Mouse (Mus musculus): ENCODE results near the gene BC025920. TPM values are rescaled to one million over a fixed set of nuclear protein-coding genes. Genes with fewer than 3 reads are reported as not detected.

Gene BC025920
- total and polyA plus RNA-seq, 3 experiments: 0.40 to 6.8 (median 4.3) TPM

- Histone ChIP-seq H3K4me1 (ENCODE audit: insufficient read depth, low read depth, low read length) (peaks cover 85% of the 10 kb centered on the region), H3K27me3 (ENCODE audit: insufficient read depth, low read length) (peaks cover 57% of the 10 kb centered on the region), H3K9me3 (replicated peaks) (no peaks in the 10 kb centered on the region), H3K4me3 (ENCODE audit: low read depth, low read length) (peak overlapping the region; percentile 72; the same call in 1 of the 2 replicates), H3K36me3 (replicated peaks) (peaks cover 6% of the 10 kb centered on the region)
- TF ChIP-seq CTCF (IDR thresholded peaks at IDR 0.05; ENCODE audit: low read depth, low read length): no peak
- no peak for TF ChIP-seq TAL1 (conservative IDR thresholded peaks at IDR 0.05; ENCODE audit: low read depth, low read length)
- no peak for TF ChIP-seq GATA1 (IDR thresholded peaks at IDR 0.05; ENCODE audit: borderline replicate concordance, low read length)
- no peak for TF ChIP-seq POLR2AphosphoS5 (IDR thresholded peaks at IDR 0.05; ENCODE audit: insufficient replicate concordance, low read depth, low read length)
- TF ChIP-seq GATA2 (IDR thresholded peaks at IDR 0.05; ENCODE audit: borderline replicate concordance, low read depth, low read length): no peak
- no peak for DNase-seq (ENCODE audit: low spot score)
- no peak for ATAC-seq (ENCODE audit: extremely low read depth, insufficient number of reproducible peaks, low FRiP score, poor library complexity, severe bottlenecking)
Measured at GRCm38 (mm10) chr10:81572133-81572671, 33.9 kb upstream of the BC025920 start.

GRCm38 (mm10) chr10:81572975-81573374, 33.1 kb upstream of the BC025920 start:
- TF ChIP-seq POLR2AphosphoS5 (IDR thresholded peaks at IDR 0.05; ENCODE audit: insufficient replicate concordance, low read depth, low read length): no peak
- peaks cover 81% of the 10 kb centered on the region for H3K4me1 ChIP-seq (ENCODE audit: insufficient read depth, low read depth, low read length)
- ATAC-seq (ENCODE audit: extremely low read depth, insufficient number of reproducible peaks, low FRiP score, poor library complexity, severe bottlenecking) (no peak), DNase-seq (ENCODE audit: low spot score) (no peak)
- no peak overlapping the region for H3K4me3 ChIP-seq (ENCODE audit: low read depth, low read length)
- no peaks in the 10 kb centered on the region for H3K36me3 ChIP-seq (replicated peaks)
- peaks cover 64% of the 10 kb centered on the region for H3K27me3 ChIP-seq (ENCODE audit: insufficient read depth, low read length)
- H3K9me3 ChIP-seq (replicated peaks): no peaks in the 10 kb centered on the region

GRCm38 (mm10) chr10:81574081-81575056, 31.7 kb upstream of the BC025920 start, which contains the start of gene Tle2:
TSS of gene Tle2 (plus strand) at chr10:81574561.
- DNase-seq (ENCODE audit: low spot score): no peak
- peak within 1 kb of the TSS; percentile 67; the same call in 1 of the 2 replicates for H3K4me3 ChIP-seq (ENCODE audit: low read depth, low read length)
- peaks cover 67% of the 10 kb centered on the region for H3K4me1 ChIP-seq (ENCODE audit: insufficient read depth, low read depth, low read length)

GRCm38 (mm10) chr10:81575208-81575631, 30.9 kb upstream of the BC025920 start:
- H3K27me3 ChIP-seq (ENCODE audit: insufficient read depth, low read length): peaks cover 82% of the 10 kb centered on the region
- TF ChIP-seq GATA1 (IDR thresholded peaks at IDR 0.05; ENCODE audit: borderline replicate concordance, low read length) (no peak), CTCF (IDR thresholded peaks at IDR 0.05; ENCODE audit: low read depth, low read length) (no peak)
- peak overlapping the region; percentile 67; the same call in 1 of the 2 replicates for H3K4me3 ChIP-seq (ENCODE audit: low read depth, low read length)
- H3K9me3 ChIP-seq (replicated peaks): no peaks in the 10 kb centered on the region
- H3K36me3 ChIP-seq (replicated peaks): no peaks in the 10 kb centered on the region
- DNase-seq (ENCODE audit: low spot score): peak; percentile 37
- ATAC-seq (ENCODE audit: extremely low read depth, insufficient number of reproducible peaks, low FRiP score, poor library complexity, severe bottlenecking): no peak
- peaks cover 59% of the 10 kb centered on the region for H3K4me1 ChIP-seq (ENCODE audit: insufficient read depth, low read depth, low read length)

More at GRCm38 (mm10) chr10:81574081-81575056, 31.7 kb upstream of the BC025920 start, which contains the start of gene Tle2:
- no peak for ATAC-seq (ENCODE audit: extremely low read depth, insufficient number of reproducible peaks, low FRiP score, poor library complexity, severe bottlenecking)
- TF ChIP-seq TAL1 (conservative IDR thresholded peaks at IDR 0.05; ENCODE audit: low read depth, low read length) (no peak), CTCF (IDR thresholded peaks at IDR 0.05; ENCODE audit: low read depth, low read length) (no peak)
- Histone ChIP-seq H3K9me3 (replicated peaks) (no peaks in the 10 kb centered on the region), H3K36me3 (replicated peaks) (no peaks in the 10 kb centered on the region), H3K27me3 (ENCODE audit: insufficient read depth, low read length) (peaks cover 78% of the 10 kb centered on the region)

GRCm38 (mm10) chr10:81575695-81576094, 30.4 kb upstream of the BC025920 start:
- H3K36me3 ChIP-seq (replicated peaks): no peaks in the 10 kb centered on the region
- peaks cover 54% of the 10 kb centered on the region for H3K4me1 ChIP-seq (ENCODE audit: insufficient read depth, low read depth, low read length)
- H3K9me3 ChIP-seq (replicated peaks): no peaks in the 10 kb centered on the region
- ATAC-seq (ENCODE audit: extremely low read depth, insufficient number of reproducible peaks, low FRiP score, poor library complexity, severe bottlenecking) (no peak), DNase-seq (ENCODE audit: low spot score) (no peak)
- H3K4me3 ChIP-seq (ENCODE audit: low read depth, low read length): peak overlapping the region; percentile 67; the same call in 1 of the 2 replicates
- TF ChIP-seq CTCF (IDR thresholded peaks at IDR 0.05; ENCODE audit: low read depth, low read length): no peak
- TF ChIP-seq GATA1 (IDR thresholded peaks at IDR 0.05; ENCODE audit: borderline replicate concordance, low read length): no peak
- peaks cover 87% of the 10 kb centered on the region for H3K27me3 ChIP-seq (ENCODE audit: insufficient read depth, low read length)

- Histone ChIP-seq H3K4me1 (ENCODE audit: insufficient read depth, low read depth, low read length) (peaks cover 15% of the 10 kb centered on the region), H3K4me3 (ENCODE audit: low read depth, low read length) (no peak overlapping the region), H3K9me3 (replicated peaks) (no peaks in the 10 kb centered on the region), H3K27me3 (ENCODE audit: insufficient read depth, low read length) (peaks cover 88% of the 10 kb centered on the region), H3K36me3 (replicated peaks) (no peaks in the 10 kb centered on the region)
- TF ChIP-seq GATA2 (IDR thresholded peaks at IDR 0.05; ENCODE audit: borderline replicate concordance, low read depth, low read length) (no peak), TAL1 (conservative IDR thresholded peaks at IDR 0.05; ENCODE audit: low read depth, low read length) (no peak), CTCF (IDR thresholded peaks at IDR 0.05; ENCODE audit: low read depth, low read length) (no peak), GATA1 (IDR thresholded peaks at IDR 0.05; ENCODE audit: borderline replicate concordance, low read length) (no peak), POLR2AphosphoS5 (IDR thresholded peaks at IDR 0.05; ENCODE audit: insufficient replicate concordance, low read depth, low read length) (no peak)
- no peak for ATAC-seq (ENCODE audit: extremely low read depth, insufficient number of reproducible peaks, low FRiP score, poor library complexity, severe bottlenecking)
- DNase-seq (ENCODE audit: low spot score): no peak
Measured at GRCm38 (mm10) chr10:81579967-81580366, 26.1 kb upstream of the BC025920 start.
